Mouse (Mus musculus) limb, embryonic 11.5 days (tissue): Measurements from ENCODE around the gene Olfr447. TPM values are rescaled to one million over a fixed set of nuclear protein-coding genes. Genes with fewer than 3 reads are reported as not detected.
A peak's percentile ranks its signal among the peaks of the same experiment; 100 is the strongest.

Source experiments
- ATAC-seq: fragments of 200-750 bp; cut with Nextera tagmentation; 2 replicates; pipeline ENCODE4 v1.8.0; 2017; ENCODE audit warnings: low read depth; ENCODE audit not compliant: insufficient number of reproducible peaks, low FRiP score, low TSS enrichment
- DNase-seq: peaks from one replicate; pipeline ENCODE4 v3.0.0-alpha.2; 2015; ENCODE audit warnings: low spot score
- H3K27ac ChIP-seq: fragments of 300-500 bp; sonication (generic); replicated peaks from 2 replicates; pipeline ENCODE4 v1.5.1; 2014; ENCODE audit warnings: low read depth, mild to moderate bottlenecking, low read length
- H3K27me3 ChIP-seq: fragments of 300-500 bp; sonication (generic); 2 replicates; pipeline ENCODE4 v1.6.1; 2014; ENCODE audit warnings: mild to moderate bottlenecking, low read length, mixed read lengths; ENCODE audit not compliant: control insufficient read depth, insufficient read depth
- H3K36me3 ChIP-seq: fragments of 300-500 bp; sonication (generic); 2 replicates; pipeline ENCODE4 v1.6.1; 2014; ENCODE audit warnings: mild to moderate bottlenecking, low read length, moderate library complexity, mixed read lengths; ENCODE audit not compliant: control insufficient read depth, insufficient read depth
- H3K4me1 ChIP-seq: fragments of 300-500 bp; sonication (generic); 2 replicates; pipeline ENCODE4 v1.6.1; 2014; ENCODE audit warnings: low read length, mixed read lengths; ENCODE audit not compliant: control insufficient read depth, insufficient read depth
- H3K4me2 ChIP-seq: fragments of 300-500 bp; sonication (generic); 2 replicates; pipeline ENCODE4 v1.6.1; 2014; ENCODE audit warnings: low read depth, mild to moderate bottlenecking, moderate library complexity; ENCODE audit not compliant: severe bottlenecking
- H3K4me3 ChIP-seq: fragments of 300-500 bp; sonication (generic); 2 replicates; pipeline ENCODE4 v1.5.1; 2014; ENCODE audit warnings: low read depth, low read length
- H3K9ac ChIP-seq: fragments of 300-500 bp; sonication (generic); 2 replicates; pipeline ENCODE4 v1.6.1; 2014; ENCODE audit warnings: mild to moderate bottlenecking, low read length
- H3K9me3 ChIP-seq: fragments of 300-500 bp; sonication (generic); 2 replicates; pipeline ENCODE4 v1.6.1; 2016; ENCODE audit warnings: low read length; ENCODE audit not compliant: control insufficient read depth
- WGBS: fragments of 180-500 bp; shearing (Covaris S2); extraction: QIAGEN DNeasy Blood & Tissue Kit; methylation state at CpG from one replicate; pipeline ENCODE4 v1.1.7; 2014; 5-methylcytosine and 5-hydroxymethylcytosine counted together
- polyA plus RNA-seq: library from polyadenylated mRNA; unstranded; fragments of >200 nt; fragmentation: Nextera tagmentation; extraction: Ambion mirVana; gene quantifications from 2 replicates; pipeline ENCODE4 v1.2.1, GENCODE M21; 2014

The Olfr447 gene
- polyA plus RNA-seq: not detected in 2 replicates

GRCm38 (mm10) chr6:42908578-42908977 is at the start of gene Olfr447:
TSS of gene Olfr447 (plus strand) at chr6:42908878.
- ATAC-seq: no peak
- Histone ChIP-seq H3K4me2 (no peak within 1 kb of the TSS), H3K4me3 (no peak within 1 kb of the TSS), H3K9me3 (no peaks in the 10 kb centered on the region), H3K4me1 (no peaks in the 10 kb centered on the region), H3K9ac (no peak within 1 kb of the TSS), H3K27ac (no peak within 1 kb of the TSS), H3K36me3 (no peaks in the 10 kb centered on the region), H3K27me3 (no peaks in the 10 kb centered on the region)
- no peak for DNase-seq

- H3K9ac ChIP-seq: no peak overlapping the region
- H3K4me2 ChIP-seq: no peak overlapping the region
- DNase-seq: peak; percentile 21
- no peak overlapping the region for H3K27ac ChIP-seq
- ATAC-seq: no peak
- H3K9me3 ChIP-seq: no peaks in the 10 kb centered on the region
- no peaks in the 10 kb centered on the region for H3K36me3 ChIP-seq
- no peak overlapping the region for H3K4me3 ChIP-seq
- WGBS: 16% methylated on average over 4 of the region's 4 CpGs
- no peaks in the 10 kb centered on the region for H3K27me3 ChIP-seq
- no peaks in the 10 kb centered on the region for H3K4me1 ChIP-seq
Observed at GRCm38 (mm10) chr6:42860222-42860819, 48.4 kb upstream of the Olfr447 start.

DNA sequence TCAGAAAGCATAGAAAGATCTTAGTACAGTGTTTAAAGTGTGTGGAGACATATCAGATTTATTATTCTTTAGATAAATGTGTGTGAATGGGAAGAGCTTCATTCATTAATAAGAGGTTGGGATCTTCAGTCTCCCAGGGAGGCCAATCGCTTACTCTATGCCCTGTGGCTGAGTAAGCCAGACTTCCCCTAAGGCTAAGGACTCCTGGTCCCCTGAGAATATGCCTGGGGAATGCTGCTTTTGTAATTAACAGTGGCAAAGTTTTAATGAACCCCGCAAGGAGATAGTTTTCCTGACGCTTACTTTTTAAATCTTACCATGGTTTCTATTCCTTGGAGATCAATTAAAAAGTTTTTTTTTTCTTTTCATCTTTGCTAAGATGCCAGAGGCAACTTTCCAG is 39.0 kb upstream of the Olfr447 start:
- H3K27me3 ChIP-seq: no peaks in the 10 kb centered on the region
- 71% methylated on average over 3 of the region's 3 CpGs for WGBS
- H3K9ac ChIP-seq: no peak overlapping the region
- no peak overlapping the region for H3K27ac ChIP-seq
- DNase-seq: no peak
- H3K4me3 ChIP-seq: no peak overlapping the region
- no peaks in the 10 kb centered on the region for H3K9me3 ChIP-seq
- no peaks in the 10 kb centered on the region for H3K36me3 ChIP-seq
- no peaks in the 10 kb centered on the region for H3K4me1 ChIP-seq
- H3K4me2 ChIP-seq: no peak overlapping the region
- ATAC-seq: no peak

DNA sequence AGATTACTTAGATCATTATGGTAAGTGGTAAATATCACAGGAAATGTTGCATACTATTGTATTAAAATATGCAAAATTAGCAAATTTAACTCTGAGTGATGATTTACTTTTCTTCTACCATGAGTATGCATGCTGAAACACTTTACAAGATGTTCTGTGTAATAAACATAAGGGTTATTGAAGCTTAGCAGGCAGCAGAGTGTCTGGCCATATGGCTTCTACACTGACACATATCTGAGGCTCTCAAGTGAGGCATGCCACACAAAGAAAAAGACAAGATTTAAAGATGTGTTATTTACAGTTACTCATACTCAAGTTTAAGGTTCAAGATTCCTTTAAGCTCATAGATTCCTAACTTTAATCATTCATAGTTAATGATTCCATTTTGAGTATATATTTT is 32.4 kb upstream of the Olfr447 start:
- no peak overlapping the region for H3K4me3 ChIP-seq
- DNase-seq: no peak
- no peak overlapping the region for H3K27ac ChIP-seq
- no peak for ATAC-seq
- H3K9me3 ChIP-seq: no peaks in the 10 kb centered on the region
- no peaks in the 10 kb centered on the region for H3K36me3 ChIP-seq
- H3K9ac ChIP-seq: no peak overlapping the region
- H3K27me3 ChIP-seq: no peaks in the 10 kb centered on the region
- no peaks in the 10 kb centered on the region for H3K4me1 ChIP-seq
- H3K4me2 ChIP-seq: no peak overlapping the region

DNA sequence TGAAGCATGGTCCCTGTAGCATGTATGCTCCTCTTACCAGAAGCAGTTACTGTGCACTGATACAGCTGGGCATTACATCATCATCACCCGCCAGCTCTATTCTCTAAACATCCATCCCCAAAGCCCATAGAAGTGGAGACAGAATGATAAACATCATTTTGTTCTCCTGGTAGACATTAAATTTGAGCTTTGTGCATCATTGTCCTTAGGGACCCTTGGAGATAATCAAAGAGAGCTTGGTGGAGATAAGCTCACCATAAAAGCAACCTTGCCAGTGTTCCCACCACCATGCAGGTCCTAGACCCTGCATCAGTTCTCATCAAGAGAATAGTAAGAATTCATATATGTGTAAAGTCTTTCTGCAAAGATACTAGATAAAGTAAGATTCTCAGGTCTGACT is 18.5 kb upstream of the Olfr447 start, which contains the start of gene Olfr448:
Gene Olfr448 (plus strand): TSS at position 301 of the 400 bp plus-strand sequence.
- Histone ChIP-seq H3K4me3 (no peak within 1 kb of the TSS), H3K27me3 (no peaks in the 10 kb centered on the region), H3K4me2 (no peak within 1 kb of the TSS), H3K36me3 (no peaks in the 10 kb centered on the region), H3K4me1 (no peaks in the 10 kb centered on the region), H3K9me3 (no peaks in the 10 kb centered on the region), H3K9ac (no peak within 1 kb of the TSS), H3K27ac (no peak within 1 kb of the TSS)
- DNase-seq: no peak
- WGBS: 79% methylated on average over 1 of the region's 1 CpGs
- ATAC-seq: no peak

- no peak overlapping the region for H3K9ac ChIP-seq
- 45% methylated on average over 1 of the region's 1 CpGs for WGBS
- H3K4me1 ChIP-seq: no peaks in the 10 kb centered on the region
- no peak overlapping the region for H3K27ac ChIP-seq
- no peak overlapping the region for H3K4me3 ChIP-seq
- H3K27me3 ChIP-seq: no peaks in the 10 kb centered on the region
- DNase-seq (no peak), ATAC-seq (no peak)
- no peak overlapping the region for H3K4me2 ChIP-seq
- H3K9me3 ChIP-seq: no peaks in the 10 kb centered on the region
- no peaks in the 10 kb centered on the region for H3K36me3 ChIP-seq
Observed at GRCm38 (mm10) chr6:42900345-42900744, 8.3 kb upstream of the Olfr447 start.

GRCm38 (mm10) chr6:42921077-42921476 is 12.4 kb downstream of the Olfr447 start, which contains the start of gene Olfr446:
TSS of gene Olfr446 (plus strand) at chr6:42921377.
- Histone ChIP-seq H3K36me3 (no peaks in the 10 kb centered on the region), H3K4me2 (no peak within 1 kb of the TSS), H3K9ac (no peak within 1 kb of the TSS), H3K27ac (no peak within 1 kb of the TSS), H3K4me3 (no peak within 1 kb of the TSS), H3K9me3 (no peaks in the 10 kb centered on the region), H3K27me3 (no peaks in the 10 kb centered on the region), H3K4me1 (no peaks in the 10 kb centered on the region)
- DNase-seq (no peak), ATAC-seq (no peak)
- 70% methylated on average over 2 of the region's 2 CpGs for WGBS

- 77% methylated on average over 1 of the region's 1 CpGs for WGBS
Observed at GRCm38 (mm10) chr6:42948767-42949166, 40.1 kb downstream of the Olfr447 start, which contains the start of gene Olfr444. TSS of gene Olfr444 (plus strand) at chr6:42949067.

More at GRCm38 (mm10) chr6:42948767-42949166, 40.1 kb downstream of the Olfr447 start, which contains the start of gene Olfr444:
- ATAC-seq (no peak), DNase-seq (no peak)
- Histone ChIP-seq H3K27me3 (no peaks in the 10 kb centered on the region), H3K36me3 (no peaks in the 10 kb centered on the region), H3K9me3 (no peaks in the 10 kb centered on the region), H3K4me2 (no peak within 1 kb of the TSS), H3K9ac (no peak within 1 kb of the TSS), H3K4me3 (no peak within 1 kb of the TSS), H3K4me1 (no peaks in the 10 kb centered on the region), H3K27ac (no peak within 1 kb of the TSS)
